In genomic region chr9:29981177-29981915, GRCm38 (mm10) we compare ENCODE assay signal across 15 mouse cellular contexts. TPM values are rescaled to one million over a fixed set of nuclear protein-coding genes. Genes with fewer than 3 reads are reported as not detected.
"Had no signal": no experiment of that assay in that cellular context is flagged by ENCODE, and none has a peak within 500 bp of the region (broad histone marks: within the 10 kb centered on the region; RNA-seq: fewer than 3 reads in every experiment).

No protein-coding gene starts in this region.

- ATAC-seq: midbrain, embryonic 16.5 days had no signal

- DNase-seq: lung, adult 18-20 months; lung, embryonic 14.5 days; lung, postnatal 10 days; lung, postnatal 4 days; midbrain, embryonic 14.5 days; retina, postnatal 1 day; right cerebral cortex, postnatal 25 days; right cerebral cortex, postnatal 4 days; spleen, adult 18-20 months; thymus, adult 18-20 months; thymus, postnatal 14 days; thymus, postnatal 36 days had no signal

RNA-seq across cellular contexts. Expression of gene Ntm, which starts 18.4 kb away (rescaled TPM):
- total RNA-seq: megakaryocyte, adult 5-6 weeks; megakaryocyte-erythroid progenitor cell, adult 5-6 weeks had no signal
